9 mouse cellular contexts compared by ENCODE assay signal in the genomic region with DNA sequence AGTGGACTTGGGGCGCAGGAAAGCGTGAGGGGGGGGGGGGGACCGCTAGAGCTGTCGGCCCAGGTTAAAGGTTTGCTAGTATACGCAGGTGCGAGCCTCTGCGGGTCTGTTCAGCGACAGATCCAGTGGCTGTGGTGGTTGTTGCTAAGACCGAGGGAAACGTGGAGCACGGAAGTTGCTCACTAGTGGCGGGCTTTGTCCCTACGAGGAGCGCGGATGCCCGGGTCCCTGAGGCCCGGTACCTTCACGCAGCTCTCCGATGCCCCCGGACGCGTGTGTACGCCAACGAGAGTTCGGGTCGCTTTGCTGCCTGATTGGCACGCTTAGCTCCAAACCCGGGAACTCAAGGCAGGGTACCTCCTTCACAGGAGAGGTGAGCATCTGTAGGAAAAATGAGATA. TPM values are rescaled to one million over a fixed set of nuclear protein-coding genes. Genes with fewer than 3 reads are reported as not detected.
A peak's percentile ranks its signal among the peaks of the same experiment; 100 is the strongest.
DNase-seq lines count a peak whose midpoint lies in the region; ATAC-seq and TF ChIP-seq lines count a peak whose summit lies in the region.
"Had no signal": no experiment of that assay in that cellular context is flagged by ENCODE, and none has a peak within 500 bp of the region (broad histone marks: within the 10 kb centered on the region; RNA-seq: fewer than 3 reads in every experiment).

No protein-coding gene starts in this region.

- H3K27me3 ChIP-seq in kidney, adult 2 months (replicated peaks; ENCODE audit: control insufficient read depth, insufficient read depth, low read length), result no peaks in the 10 kb centered on the region
- H3K27me3 ChIP-seq in hindbrain, embryonic 13.5 days, result peaks cover 70% of the 10 kb centered on the region
- H3K27me3 ChIP-seq in midbrain, embryonic 11.5 days (ENCODE audit: control insufficient read depth, insufficient read depth, low read length), result peaks cover 24% of the 10 kb centered on the region
- H3K27me3 ChIP-seq: Patski had no signal

- TF ChIP-seq POLR2A in kidney, adult 2 months (IDR thresholded peaks at IDR 0.05; ENCODE audit: low read depth, low read length), result no peak

- H3K9ac ChIP-seq in hindbrain, embryonic 13.5 days, result peak overlapping the region; percentile 58
- H3K9ac ChIP-seq in midbrain, embryonic 11.5 days (ENCODE audit: low read length), result peak overlapping the region; percentile 61

- H3K9me3 ChIP-seq in hindbrain, embryonic 13.5 days, result no peaks in the 10 kb centered on the region
- H3K9me3 ChIP-seq in midbrain, embryonic 11.5 days (ENCODE audit: control insufficient read depth, low read length), result no peaks in the 10 kb centered on the region

- WGBS in kidney, adult 2 months, result 5% methylated on average over 28 of the region's 28 CpGs
- under 1% methylated on average over 26 of the region's 28 CpGs for WGBS in hindbrain, embryonic 13.5 days
- under 1% methylated on average over 25 of the region's 28 CpGs for WGBS in midbrain, embryonic 11.5 days

- DNase-seq in kidney, adult 2 months, result no peak
- no peak for DNase-seq in kidney, postnatal 36 days
- peak; percentile 33 to 38 for DNase-seq in cerebellum, postnatal 25 days
- DNase-seq in midbrain, embryonic 11.5 days (ENCODE audit: low spot score, missing footprints), result peak; percentile 95
- DNase-seq in c-Kit-positive CD71-positive TER-119-positive erythroid progenitor cells, embryonic 14.5 days (ENCODE audit: low spot score), result no peak
- no peak for DNase-seq in heart, postnatal 25 days (ENCODE audit: low spot score)
- DNase-seq in adrenal gland, adult 2 months, result no peak

- no peaks in the 10 kb centered on the region for H3K36me3 ChIP-seq in kidney, adult 2 months (ENCODE audit: control insufficient read depth, insufficient read depth, low read length)
- no peaks in the 10 kb centered on the region for H3K36me3 ChIP-seq in hindbrain, embryonic 13.5 days
- H3K36me3 ChIP-seq in midbrain, embryonic 11.5 days (ENCODE audit: control insufficient read depth, insufficient read depth, low read length), result no peaks in the 10 kb centered on the region

- no peak for TF ChIP-seq CTCF in kidney, adult 2 months (conservative IDR thresholded peaks at IDR 0.05; ENCODE audit: insufficient read depth, insufficient read length, low read depth, low read length)

- H3K4me2 ChIP-seq in hindbrain, embryonic 13.5 days, result peak overlapping the region; percentile 87
- H3K4me2 ChIP-seq in midbrain, embryonic 11.5 days, result peak overlapping the region; percentile 96

- peaks cover 7% of the 10 kb centered on the region; the same call in 1 of the 2 replicates for H3K4me1 ChIP-seq in kidney, adult 2 months (ENCODE audit: control insufficient read depth, insufficient read depth, low read length)
- peaks cover 34% of the 10 kb centered on the region for H3K4me1 ChIP-seq in hindbrain, embryonic 13.5 days (replicated peaks)
- H3K4me1 ChIP-seq in midbrain, embryonic 11.5 days (ENCODE audit: control insufficient read depth, insufficient read depth, low read length), result peaks cover 9% of the 10 kb centered on the region

- ATAC-seq in hindbrain, embryonic 13.5 days (ENCODE audit: low FRiP score), result no peak; the same call in 1 of the 2 replicates
- no peak for ATAC-seq in midbrain, embryonic 11.5 days (ENCODE audit: low FRiP score)

- H3K4me3 ChIP-seq in kidney, adult 2 months (ENCODE audit: insufficient read depth, low read depth, low read length), result peak overlapping the region; percentile 51
- H3K4me3 ChIP-seq in hindbrain, embryonic 13.5 days, result peak overlapping the region; percentile 53
- H3K4me3 ChIP-seq in midbrain, embryonic 11.5 days (ENCODE audit: low read depth, low read length), result peak overlapping the region; percentile 59

- intact Hi-C loops in heart, postnatal 25 days (cut with DNase I), result no loop called here

- H3K27ac ChIP-seq in kidney, adult 2 months (ENCODE audit: insufficient read depth, low read depth, low read length), result peak overlapping the region; percentile 49
- H3K27ac ChIP-seq in hindbrain, embryonic 13.5 days, result no peak overlapping the region
- H3K27ac ChIP-seq in midbrain, embryonic 11.5 days (ENCODE audit: low read depth, low read length), result no peak overlapping the region

RNA-seq across cellular contexts. Expression of gene Slco4a1, which starts 0.7 kb away (rescaled TPM):
- 49.4 and 64.7 TPM in 2 replicates for polyA plus RNA-seq in kidney, adult 2 months (2012; rRNA removed)
- polyA plus RNA-seq in hindbrain, embryonic 13.5 days (2015; fragmentation: Nextera tagmentation; extraction: Ambion mirVana), result 1.9 and 2.2 TPM in 2 replicates
- polyA plus RNA-seq in midbrain, embryonic 11.5 days (2014; fragmentation: Nextera tagmentation; extraction: Ambion mirVana), result 4.9 and 5.5 TPM in 2 replicates
- total RNA-seq in heart, postnatal 25 days (2021), result not detected
- 1 to 10 TPM; 2.7 to 3.0 TPM for total RNA-seq in adrenal gland, adult 2 months (2021)
- 0.74 and 0.83 TPM in 2 replicates for polyA plus RNA-seq in adrenal gland, adult 2 months (2012; rRNA removed)

RNA-seq across cellular contexts. Expression of gene Ntsr1, which starts 43.1 kb away (rescaled TPM):
- polyA plus RNA-seq in kidney, adult 2 months (2012; rRNA removed), result not detected in 2 replicates
- 0.82 and 1.2 TPM in 2 replicates for polyA plus RNA-seq in hindbrain, embryonic 13.5 days (2015; fragmentation: Nextera tagmentation; extraction: Ambion mirVana)
- 0.04 and 0.14 TPM in 2 replicates for polyA plus RNA-seq in midbrain, embryonic 11.5 days (2014; fragmentation: Nextera tagmentation; extraction: Ambion mirVana)
- total RNA-seq in heart, postnatal 25 days (2021), result not detected
- total RNA-seq in adrenal gland, adult 2 months (2021), result not detected
- not detected in 2 replicates for polyA plus RNA-seq in adrenal gland, adult 2 months (2012; rRNA removed)
- polyA plus RNA-seq: Patski had no signal

Comparison
In these comparisons a context has a peak if more than half of its experiments do, and no peak if none do; other contexts are left out.
1. DNase-seq: peak in cerebellum, postnatal 25 days (2 of 2) and midbrain, embryonic 11.5 days (single experiment); none in kidney, adult 2 months (single experiment), kidney, postnatal 36 days (0 of 2), c-Kit-positive CD71-positive TER-119-positive erythroid progenitor cells, embryonic 14.5 days (single experiment), heart, postnatal 25 days (single experiment) and adrenal gland, adult 2 months (single experiment).
2. Peak in every context shown above with its lines, with median percentiles within 50 percentile points of each other: H3K4me3 ChIP-seq.